Mouse (Mus musculus) spleen, adult 10 weeks (tissue): ENCODE results near the gene Fam151b. TPM values are rescaled to one million over a fixed set of nuclear protein-coding genes. Genes with fewer than 3 reads are reported as not detected.

Experiments
- polyA plus RNA-seq: library from polyadenylated mRNA; stranded (reverse); fragments of 350-450 nt; fragmentation: Illumina TruSeq; extraction: RNeasy Lipid Tissue Mini Kit (QIAGEN cat#74804); gene quantifications from one replicate; pipeline ENCODE4 v1.2.3, GENCODE M21; 2015; ENCODE audit warnings: low replicate concordance; ENCODE audit not compliant: insufficient read depth

Gene Fam151b
- polyA plus RNA-seq, result 4.0 TPM

DNA sequence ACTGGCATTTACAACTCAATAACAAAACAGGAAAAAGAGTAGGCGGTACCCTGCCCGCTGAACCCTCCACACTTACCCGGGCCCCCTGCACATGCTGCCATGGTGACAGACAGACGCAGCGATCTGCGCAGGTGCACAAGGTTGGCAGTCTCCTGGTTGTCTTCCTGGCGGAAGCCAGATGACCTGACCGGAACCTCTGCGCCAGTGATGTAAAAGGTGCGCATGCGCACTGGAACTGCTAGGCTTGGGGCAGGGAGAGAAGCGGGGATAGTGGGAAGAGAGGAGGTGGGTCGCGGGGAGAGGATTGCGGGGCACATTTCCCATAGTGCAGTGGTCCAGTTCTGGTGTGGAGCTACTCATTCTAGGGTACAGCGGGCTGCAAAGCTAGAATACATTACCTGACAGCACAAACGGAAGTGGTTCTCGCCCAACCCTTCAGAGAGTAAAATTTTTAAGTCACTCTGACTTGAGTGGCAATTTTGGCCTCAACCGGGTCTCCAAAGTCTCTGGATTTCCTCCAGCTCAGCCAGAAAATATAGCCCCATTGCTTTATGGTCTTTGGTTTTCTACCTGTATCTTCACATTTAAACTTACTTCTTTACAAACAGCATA lies at the start of gene Fam151b:
Fam151b (minus strand) TSS at position 164 of the 612 bp plus-strand sequence.

DNA sequence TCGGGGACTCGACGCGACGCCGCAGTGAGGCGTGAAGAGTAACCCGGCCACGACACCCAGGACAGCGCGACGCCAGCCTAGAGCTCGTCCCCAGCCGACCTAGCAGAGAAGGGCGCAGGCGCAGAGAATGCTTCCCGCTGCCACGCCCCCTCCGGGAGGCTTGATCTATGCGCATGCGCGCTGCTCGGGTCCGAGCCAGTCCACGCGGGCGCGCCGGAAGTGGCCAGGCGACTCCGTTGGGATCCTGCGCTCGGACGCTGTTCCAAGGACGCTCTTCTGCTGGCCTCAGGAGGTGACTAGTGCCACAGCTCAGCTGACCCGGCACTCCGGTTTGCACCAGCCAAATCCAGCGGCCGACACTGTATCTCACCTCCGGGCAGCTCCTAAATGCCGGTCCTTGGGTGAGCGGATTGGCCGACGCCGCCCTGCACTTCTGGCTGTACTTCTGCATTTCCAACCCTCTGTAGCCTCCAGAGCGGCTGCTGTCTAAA lies 47.0 kb upstream of the Fam151b start, which contains the start of gene Zfyve16:
Zfyve16 (minus strand) TSS at position 148 of the 491 bp plus-strand sequence.

DNA sequence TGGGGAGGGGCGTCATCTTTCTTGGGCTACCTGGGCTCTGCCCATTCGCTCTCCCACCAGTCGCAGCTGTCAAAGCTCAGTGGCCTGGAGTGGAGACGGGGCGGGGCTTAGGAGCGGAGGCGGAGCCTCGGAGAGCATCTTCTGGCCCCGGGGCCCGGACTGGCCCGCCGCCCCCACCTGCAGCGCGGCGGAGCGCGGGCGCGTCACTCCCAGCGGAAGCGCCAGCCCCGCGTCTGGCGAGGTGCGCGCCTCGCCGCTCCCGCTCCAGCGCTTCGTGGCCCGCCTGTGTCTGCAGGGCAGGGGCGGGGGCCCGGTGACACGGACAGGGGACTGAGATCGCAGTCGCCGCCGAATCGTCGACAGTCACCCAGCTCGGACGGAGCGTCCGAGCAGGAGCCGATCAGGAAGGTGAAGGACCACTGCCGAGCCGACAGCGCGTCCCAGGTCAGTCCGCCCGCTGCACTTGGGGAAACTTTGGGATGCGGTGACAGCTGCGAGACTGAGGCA lies 58.0 kb downstream of the Fam151b start, which contains the start of gene Ankrd34b:
Ankrd34b (plus strand) TSS at position 139 of the 507 bp plus-strand sequence.

Other genes starting within 250 kb of the Fam151b start
- not detected for gene Gm20379, start 178.0 kb downstream of the Fam151b start, polyA plus RNA-seq
- 5.6 TPM for gene Dhfr, start 129.3 kb downstream of the Fam151b start, polyA plus RNA-seq
- gene Msh3, start 129.0 kb downstream of the Fam151b start, polyA plus RNA-seq, result 31.8 TPM
- gene Ankrd34b, start 58.1 kb downstream of the Fam151b start, polyA plus RNA-seq, result not detected
- gene Zfyve16, start 46.9 kb upstream of the Fam151b start, polyA plus RNA-seq, result 20.9 TPM
- not detected for gene Spz1, start 92.2 kb upstream of the Fam151b start, polyA plus RNA-seq
- gene Serinc5, start 127.1 kb upstream of the Fam151b start, polyA plus RNA-seq, result 32.6 TPM